Mouse (Mus musculus) adrenal gland, adult 2 months (tissue): ENCODE measurements at regions not wholly inside any gene's neighbourhood (a gene's known extent, or its start where the extent isn't known, plus 50 kb on each side); places are given as distances from the start of the nearest gene placed in this dataset.
A peak's percentile ranks its signal among the peaks of the same experiment; 100 is the strongest.

ENCODE experiments used
- DNase-seq: peaks from one replicate; pipeline ENCODE4 v3.0.0; 2021

DNA sequence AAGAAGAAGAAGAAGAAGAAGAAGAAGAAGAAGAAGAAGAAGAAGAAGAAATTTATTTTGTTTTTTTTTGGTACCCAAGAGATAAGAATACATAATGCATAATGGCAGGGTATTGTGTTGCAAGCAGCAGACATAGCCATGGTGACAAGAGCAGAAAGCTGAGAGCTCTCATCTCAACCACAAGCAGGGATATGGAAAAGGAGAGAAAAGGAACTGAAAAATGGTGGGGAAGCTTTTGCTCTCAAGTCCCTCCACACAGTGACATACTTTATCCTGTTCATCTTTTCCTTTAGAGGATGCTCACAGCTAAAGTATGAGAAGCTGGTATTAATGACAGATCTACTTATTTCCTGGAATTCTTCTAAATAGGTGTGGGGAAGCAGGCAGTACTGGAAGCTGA is 115.2 kb upstream of the Pik3r1 start:
- no peak for DNase-seq

GRCm38 (mm10) chr13:101884752-101885151 is 116.7 kb upstream of the Pik3r1 start:
- peak; percentile 55 for DNase-seq

DNA sequence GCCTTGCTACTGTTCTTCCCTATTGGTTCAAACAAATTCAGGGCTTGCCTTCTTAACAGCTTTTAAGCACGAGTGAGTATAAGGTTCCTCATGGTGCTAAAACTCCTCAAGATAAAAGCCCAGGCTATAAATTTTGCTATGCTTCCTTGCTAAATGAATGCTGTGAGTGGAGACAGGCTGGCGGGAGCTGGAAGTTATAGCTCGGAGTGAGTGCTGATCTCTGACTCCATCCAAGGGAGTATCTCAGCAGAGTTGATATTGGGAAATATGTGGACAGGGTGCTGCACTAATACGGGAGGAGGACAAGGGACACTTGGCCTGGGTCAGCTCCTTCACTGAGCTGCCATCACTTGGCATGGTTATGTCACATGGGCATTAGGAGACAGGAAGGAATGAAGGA is 123.5 kb upstream of the Pik3r1 start:
- DNase-seq = no peak

GRCm38 (mm10) chr13:101893035-101893600 is 125.1 kb upstream of the Pik3r1 start:
- no peak for DNase-seq

- DNase-seq = no peak
Measured at GRCm38 (mm10) chr13:101895161-101895560, 127.1 kb upstream of the Pik3r1 start.

- DNase-seq = no peak
Measured at GRCm38 (mm10) chr13:101895686-101896085, 127.7 kb upstream of the Pik3r1 start.

- DNase-seq = no peak
Measured at GRCm38 (mm10) chr13:101896946-101897345, 128.9 kb upstream of the Pik3r1 start.

DNA sequence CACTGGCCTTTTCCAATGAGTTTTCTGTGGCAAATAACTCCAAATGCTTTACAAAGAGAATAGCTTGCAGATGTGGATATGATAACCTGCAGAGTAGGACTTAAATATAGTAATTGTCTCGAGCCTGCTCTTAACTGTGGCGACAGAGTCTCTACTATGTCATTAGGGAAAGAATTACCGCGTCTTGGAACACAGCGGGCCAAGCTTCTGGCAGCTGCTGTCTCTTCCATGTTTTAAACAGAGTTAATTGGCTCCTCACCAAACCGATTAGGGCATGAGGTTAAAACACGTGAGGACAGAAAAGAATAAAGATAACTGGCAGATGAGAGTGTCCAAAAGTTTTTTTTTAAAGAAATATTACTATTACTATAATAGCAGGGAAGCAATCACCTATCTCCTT is 134.2 kb upstream of the Pik3r1 start:
- DNase-seq = no peak

DNA sequence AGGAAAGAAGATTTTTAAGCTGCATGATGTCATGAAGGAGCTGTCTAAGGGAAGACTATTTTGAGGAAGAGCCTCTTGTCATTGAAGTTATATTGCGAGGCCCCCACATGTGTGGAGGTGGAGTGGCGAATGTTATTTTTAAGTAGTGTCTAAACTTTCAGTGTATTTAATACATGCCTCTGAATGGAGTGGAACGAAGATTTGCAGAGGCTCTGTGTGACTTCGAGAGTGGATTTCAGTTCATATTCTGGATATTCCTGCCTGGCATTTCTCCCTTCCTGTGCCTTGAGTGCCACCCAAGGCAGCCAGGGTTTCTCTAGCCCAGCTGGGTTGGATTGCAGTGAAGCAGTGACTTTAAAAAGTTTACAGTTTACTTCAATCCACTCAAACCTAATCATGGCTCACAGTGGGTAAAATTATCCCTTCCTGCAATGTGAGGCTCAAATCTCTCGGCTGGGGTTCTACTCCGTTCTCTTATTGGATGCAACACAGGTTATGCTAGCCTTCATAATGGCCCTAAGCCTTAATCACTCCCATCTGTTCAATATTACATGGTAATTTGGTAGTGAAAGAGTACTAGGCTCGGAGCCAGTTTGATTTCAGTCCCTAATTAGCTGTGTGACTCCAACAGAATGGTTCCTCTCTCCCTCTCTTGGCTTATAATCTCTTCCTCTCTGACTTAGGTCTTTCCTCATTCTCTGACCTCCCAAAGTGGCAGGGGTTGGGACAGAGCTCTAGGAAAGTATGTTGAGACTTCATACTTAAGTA is 138.1 kb upstream of the Pik3r1 start:
- no peak for DNase-seq

GRCm38 (mm10) chr13:101909026-101909425 is 141.0 kb upstream of the Pik3r1 start:
- no peak for DNase-seq

DNA sequence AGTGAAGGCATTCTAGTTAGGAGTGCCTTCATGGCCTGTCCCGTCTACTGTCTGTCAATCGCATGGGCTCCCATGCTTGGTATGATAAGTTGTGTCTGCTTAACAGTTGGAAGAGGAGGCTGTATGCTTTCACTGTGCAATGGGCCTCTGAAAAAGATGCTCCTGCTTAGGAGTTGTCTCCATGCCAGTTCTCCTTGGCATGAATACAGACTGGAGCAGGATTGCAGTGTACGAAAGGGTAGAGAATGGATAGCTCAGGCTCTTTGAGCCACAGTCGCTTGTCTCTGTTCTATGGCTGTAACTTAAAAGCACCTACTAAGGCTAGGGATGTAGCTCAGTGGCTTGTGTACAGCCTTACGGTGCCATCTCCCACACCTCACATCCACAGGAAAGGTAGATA is 142.7 kb upstream of the Pik3r1 start:
- DNase-seq = no peak

GRCm38 (mm10) chr13:101914132-101914531 is 146.1 kb upstream of the Pik3r1 start:
- DNase-seq = no peak

DNA sequence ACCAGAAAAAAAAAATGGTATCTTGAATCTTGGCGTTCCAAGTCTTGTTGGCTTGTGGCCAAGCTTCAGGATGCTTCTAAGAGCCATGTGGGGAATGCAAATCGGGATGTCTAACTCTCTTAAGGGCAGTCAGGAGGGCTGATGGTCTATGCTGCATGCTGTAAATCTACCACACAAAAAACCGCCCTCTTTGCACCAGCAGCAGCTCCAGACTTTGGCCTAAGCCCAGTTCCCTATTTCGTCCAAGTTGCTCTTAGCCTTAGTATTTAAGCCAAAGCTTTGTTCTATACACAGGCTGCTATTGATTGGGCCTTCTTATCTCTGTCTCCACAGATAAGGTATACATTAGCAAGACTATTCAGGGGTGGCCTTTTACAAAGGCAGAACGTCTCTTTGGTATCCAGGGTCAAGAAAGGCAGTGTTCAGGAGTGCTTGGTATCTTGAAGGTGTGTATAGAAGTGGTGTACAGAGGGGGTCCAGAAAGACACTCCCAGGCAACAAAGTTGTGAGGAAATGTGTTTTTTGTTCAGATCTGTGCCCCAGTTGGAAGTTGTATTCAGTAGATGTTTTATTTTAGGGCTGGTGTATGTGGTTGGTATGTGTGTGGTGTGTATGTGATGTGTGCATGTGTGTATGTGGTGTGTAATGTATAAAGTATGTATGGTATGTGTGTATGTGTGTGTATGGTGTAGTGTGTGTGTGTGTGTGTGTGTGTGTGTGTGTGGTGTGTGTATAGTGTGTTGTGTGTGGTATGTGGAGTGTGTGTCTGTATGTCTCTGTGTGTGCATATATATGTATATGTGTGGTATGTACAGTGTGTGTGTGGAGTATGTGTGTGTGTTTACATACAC is 146.9 kb upstream of the Pik3r1 start:
- no peak for DNase-seq

GRCm38 (mm10) chr13:101915542-101915941 is 147.5 kb upstream of the Pik3r1 start:
- DNase-seq = no peak

GRCm38 (mm10) chr13:101915948-101916594 is 148.1 kb upstream of the Pik3r1 start:
- DNase-seq = no peak

DNA sequence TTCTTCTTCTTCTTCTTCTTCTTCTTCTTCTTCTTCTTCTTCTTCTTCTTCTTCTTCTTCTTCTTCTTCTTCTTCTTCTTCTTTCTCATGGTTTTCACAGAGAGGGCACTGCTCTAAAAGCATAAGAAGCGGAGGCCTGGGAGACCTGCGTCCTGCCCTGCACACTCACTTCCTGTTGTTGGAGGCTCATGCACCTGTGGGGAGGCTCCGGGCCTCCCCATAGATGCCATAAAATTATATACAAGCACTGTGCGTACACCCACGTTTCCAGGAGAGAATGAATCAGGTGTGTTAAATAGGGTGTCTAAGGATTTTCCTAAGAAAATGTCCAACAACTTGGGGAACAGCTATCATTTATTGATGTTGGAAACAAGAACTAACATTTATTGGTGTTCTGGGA is 148.9 kb upstream of the Pik3r1 start:
- no peak for DNase-seq

GRCm38 (mm10) chr13:101918185-101918584 is 150.2 kb upstream of the Pik3r1 start:
- DNase-seq = no peak

DNA sequence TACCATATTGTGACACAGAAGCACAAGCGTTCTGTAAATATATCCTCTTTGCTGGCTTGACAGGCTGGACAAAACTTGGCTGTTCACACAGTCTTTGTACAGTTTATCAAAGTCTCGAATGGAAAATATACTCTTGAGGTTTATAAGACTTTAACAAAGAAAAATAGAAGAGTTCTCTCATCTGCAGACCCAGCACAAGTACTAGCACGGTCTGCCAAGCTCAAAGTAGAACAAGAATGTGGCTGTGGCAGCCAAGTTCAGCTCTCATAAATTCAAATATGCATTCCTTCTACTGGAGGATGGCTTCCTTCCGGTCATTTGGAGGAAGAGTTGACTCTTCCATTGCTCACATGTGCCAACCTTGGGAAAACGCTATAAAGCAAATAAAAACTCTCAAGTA is 151.2 kb upstream of the Pik3r1 start:
- no peak for DNase-seq

DNA sequence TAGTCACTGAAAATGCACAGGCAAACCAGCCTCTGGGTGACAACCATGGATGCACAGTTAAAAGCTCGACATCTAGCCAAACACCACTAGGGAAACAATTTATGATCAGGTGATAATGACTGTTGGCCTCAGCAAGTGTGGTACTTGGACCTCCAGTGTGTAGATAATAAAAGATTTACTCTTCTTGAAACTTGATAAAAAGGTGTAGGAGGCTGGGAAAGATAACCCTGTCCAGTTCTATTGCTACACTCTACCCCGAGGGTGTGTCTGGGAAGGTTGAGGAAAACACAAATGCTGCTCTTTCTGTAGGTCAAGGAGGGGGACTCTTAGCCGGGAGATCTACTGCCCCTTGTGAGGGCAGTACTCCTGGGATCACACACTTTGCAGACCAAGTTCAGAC is 152.4 kb upstream of the Pik3r1 start:
- no peak for DNase-seq

DNA sequence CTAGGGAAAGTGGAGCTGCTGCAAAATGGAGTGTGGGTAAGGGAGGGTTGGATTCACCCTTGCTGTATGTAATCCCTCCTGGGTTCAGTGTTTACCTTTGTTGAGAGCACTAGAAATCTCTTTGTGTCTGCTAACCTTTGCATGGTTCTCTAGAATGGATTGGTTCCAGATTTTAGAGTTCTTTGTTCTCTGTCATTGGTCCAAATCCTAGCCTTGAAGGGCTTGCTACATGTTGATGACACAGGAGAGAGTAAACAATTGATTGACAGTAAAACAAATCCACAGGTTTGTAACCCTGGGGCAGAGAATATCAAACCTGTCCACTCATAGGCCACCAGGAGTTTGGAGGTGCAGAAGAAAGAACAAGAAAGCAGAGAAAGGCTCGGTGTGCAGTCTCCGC is 156.6 kb upstream of the Pik3r1 start:
- no peak for DNase-seq

- no peak for DNase-seq
Measured at GRCm38 (mm10) chr13:101931264-101931663, 163.2 kb upstream of the Pik3r1 start.

DNA sequence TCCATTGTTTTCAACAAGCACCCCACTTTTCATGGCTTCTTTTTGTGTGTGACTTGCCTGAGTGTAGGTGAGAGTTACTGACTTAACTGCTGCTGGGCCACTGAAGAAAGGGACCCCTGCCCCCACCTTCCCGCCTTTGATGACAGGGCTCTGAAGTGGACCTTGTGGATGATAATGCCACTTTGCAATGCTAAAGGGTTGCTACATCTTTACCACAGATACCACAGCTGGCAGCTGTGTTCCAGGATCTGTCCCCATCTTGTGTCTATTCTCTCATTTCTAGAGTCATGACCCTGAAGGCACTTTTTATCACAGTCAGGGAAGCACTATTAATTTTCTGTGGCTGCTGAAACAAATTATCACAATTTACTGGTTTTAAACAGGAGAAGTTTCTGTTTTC is 163.9 kb upstream of the Pik3r1 start:
- peak; percentile 34 for DNase-seq

GRCm38 (mm10) chr13:101935843-101936242 is 167.8 kb upstream of the Pik3r1 start:
- no peak for DNase-seq
